ENCODE assay signal across 9 mouse cellular contexts in the genomic region with DNA sequence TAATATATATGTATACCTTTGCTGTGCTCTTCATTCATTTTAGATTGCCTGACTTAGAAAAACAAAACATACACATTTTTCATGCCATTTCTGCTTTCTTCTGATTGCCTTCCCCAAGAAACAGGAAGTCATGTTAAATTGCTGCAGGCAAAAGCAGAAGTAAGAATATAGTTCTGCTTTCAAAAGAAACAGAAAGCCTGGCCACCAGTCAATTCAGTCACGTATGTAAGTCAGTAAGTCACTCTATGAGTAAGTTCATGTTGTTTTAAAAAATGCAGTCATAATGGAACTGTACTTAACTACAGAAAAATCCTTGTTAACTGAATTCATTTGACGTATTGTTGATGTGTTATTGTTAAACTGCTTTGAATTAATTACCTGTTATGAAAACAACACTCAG.
DNase-seq lines count a peak whose midpoint lies in the region; ATAC-seq and TF ChIP-seq lines count a peak whose summit lies in the region.
"Had no signal": no experiment of that assay in that cellular context is flagged by ENCODE, and none has a peak within 500 bp of the region (broad histone marks: within the 10 kb centered on the region; RNA-seq: fewer than 3 reads in every experiment).

No protein-coding gene starts in this region.

- H3K4me3 ChIP-seq in liver, embryonic 14.5 days (ENCODE audit: insufficient read depth in 1 of 2, low read depth in 2 of 2, low read length in 2 of 2): no peak overlapping the region
- H3K4me3 ChIP-seq: heart, embryonic 13.5 days had no signal

- no peaks in the 10 kb centered on the region for H3K36me3 ChIP-seq in liver, embryonic 14.5 days (replicated peaks; ENCODE audit: control insufficient read depth, insufficient read depth, low read depth)
- H3K36me3 ChIP-seq: heart, embryonic 13.5 days had no signal

- no peak for TF ChIP-seq CTCF in liver, embryonic 14.5 days (IDR thresholded peaks at IDR 0.05; ENCODE audit: low read depth)

- no peaks in the 10 kb centered on the region for H3K9me3 ChIP-seq in liver, embryonic 14.5 days (ENCODE audit: control insufficient read depth, low read length)
- H3K9me3 ChIP-seq: heart, embryonic 13.5 days had no signal

- no peak overlapping the region for H3K4me2 ChIP-seq in liver, embryonic 14.5 days (ENCODE audit: low read depth)
- H3K4me2 ChIP-seq: heart, embryonic 13.5 days had no signal

- peak; percentile 5 for DNase-seq in adrenal gland, postnatal 10 days
- DNase-seq in adrenal gland, adult 8-10 months: no peak
- peak in 2 of 3 experiments; percentile 0 to 13 for DNase-seq in liver, embryonic 14.5 days (ENCODE audit: low read depth in 3 of 3, low spot score in 3 of 3)
- no peak for DNase-seq in liver
- DNase-seq in induced T-regulatory cell, adult 2 months (ENCODE audit: low read depth): peak; percentile 30
- DNase-seq in spleen, postnatal 14 days (ENCODE audit: low spot score in 2 of 2): peak; percentile 24 to 55
- no peak for DNase-seq in urinary bladder, postnatal 4 days (ENCODE audit: low spot score in 2 of 2)
- no peak for DNase-seq in c-Kit-positive CD71-positive TER-119-positive erythroid progenitor cells, embryonic 14.5 days (ENCODE audit: low spot score)

- ATAC-seq in liver, embryonic 14.5 days (ENCODE audit: insufficient read depth): no peak

- 22% methylated on average over 2 of the region's 2 CpGs for WGBS in liver, embryonic 14.5 days (ENCODE audit: insufficient replicate concordance)

- no peak overlapping the region for H3K9ac ChIP-seq in liver, embryonic 14.5 days (replicated peaks)
- H3K9ac ChIP-seq: heart, embryonic 13.5 days had no signal

- H3K4me1 ChIP-seq in liver, embryonic 14.5 days (replicated peaks; ENCODE audit: control insufficient read depth in 2 of 2, insufficient read depth in 2 of 2, low read length in 1 of 2): no peaks in the 10 kb centered on the region
- H3K4me1 ChIP-seq: heart, embryonic 13.5 days had no signal

- H3K27ac ChIP-seq in liver, embryonic 14.5 days: no peak overlapping the region
- H3K27ac ChIP-seq: heart, embryonic 13.5 days had no signal

- TF ChIP-seq EP300 in liver, embryonic 14.5 days (IDR thresholded peaks at IDR 0.05; ENCODE audit: low read depth): no peak

- H3K27me3 ChIP-seq in liver, embryonic 14.5 days (ENCODE audit: control insufficient read depth, insufficient read depth, low read length): no peaks in the 10 kb centered on the region
- H3K27me3 ChIP-seq: heart, embryonic 13.5 days had no signal

Comparison
In these comparisons a context has a peak if more than half of its experiments do, and no peak if none do; other contexts are left out.
1. DNase-seq: peak in adrenal gland, postnatal 10 days (single experiment), liver, embryonic 14.5 days (2 of 3), induced T-regulatory cell, adult 2 months (single experiment) and spleen, postnatal 14 days (2 of 2); none in adrenal gland, adult 8-10 months (single experiment), liver (single experiment), urinary bladder, postnatal 4 days (0 of 2) and c-Kit-positive CD71-positive TER-119-positive erythroid progenitor cells, embryonic 14.5 days (single experiment).